Mouse (Mus musculus) liver, embryonic 16.5 days (tissue): ENCODE data around the gene Tut4. TPM values are rescaled to one million over a fixed set of nuclear protein-coding genes. Genes with fewer than 3 reads are reported as not detected.

Experiments
- ATAC-seq: fragments of 200-750 bp; cut with Nextera tagmentation; 2 replicates; pipeline ENCODE4 v1.8.0; 2017; ENCODE audit warnings: low read depth, mild to moderate bottlenecking, moderate number of reproducible peaks, moderate library complexity
- H3K27ac ChIP-seq: fragments of 300-500 bp; sonication (generic); 2 replicates; pipeline ENCODE4 v1.5.1; 2014; ENCODE audit warnings: mild to moderate bottlenecking, low read length
- H3K27me3 ChIP-seq: fragments of 300-500 bp; sonication (generic); 2 replicates; pipeline ENCODE4 v1.6.1; 2014; ENCODE audit warnings: low read depth, low read length, mixed read lengths; ENCODE audit not compliant: control insufficient read depth, insufficient read depth
- H3K36me3 ChIP-seq: fragments of 300-500 bp; sonication (generic); 2 replicates; pipeline ENCODE4 v1.6.1; 2014; ENCODE audit warnings: mild to moderate bottlenecking; ENCODE audit not compliant: control insufficient read depth, insufficient read depth
- H3K4me1 ChIP-seq: fragments of 300-500 bp; sonication (generic); 2 replicates; pipeline ENCODE4 v1.6.1; 2014; ENCODE audit warnings: low read depth, low read length, mixed read lengths; ENCODE audit not compliant: control insufficient read depth
- H3K4me2 ChIP-seq: fragments of 300-500 bp; sonication (generic); 2 replicates; pipeline ENCODE4 v1.6.1; 2014; ENCODE audit warnings: low read depth, low read length, mixed read lengths
- H3K4me3 ChIP-seq: fragments of 300-500 bp; sonication (generic); 2 replicates; pipeline ENCODE4 v1.5.1; 2014; ENCODE audit warnings: low read depth, mild to moderate bottlenecking, low read length
- H3K9ac ChIP-seq: fragments of 300-500 bp; sonication (generic); 2 replicates; pipeline ENCODE4 v1.6.1; 2014; ENCODE audit warnings: low read depth, low read length
- H3K9me3 ChIP-seq: fragments of 300-500 bp; sonication (generic); replicated peaks from 2 replicates; pipeline ENCODE4 v1.6.1; 2016; ENCODE audit warnings: low read length; ENCODE audit not compliant: control insufficient read depth
- WGBS: fragments of 180-500 bp; shearing (Covaris S2); extraction: QIAGEN DNeasy Blood & Tissue Kit; methylation state at CpG from one replicate; pipeline ENCODE4 v1.1.7; 2014; ENCODE audit not compliant: insufficient replicate concordance; 5-methylcytosine and 5-hydroxymethylcytosine counted together
- polyA plus RNA-seq: library from polyadenylated mRNA; unstranded; fragments of >200 nt; fragmentation: Nextera tagmentation; extraction: Ambion mirVana; gene quantifications from 2 replicates; pipeline ENCODE4 v1.2.1, GENCODE M21; 2015

The Tut4 gene
- polyA plus RNA-seq, 1 experiment from 2014 or later = 17.9 TPM

- Histone ChIP-seq H3K4me2 (no peak overlapping the region), H3K27ac (no peak overlapping the region), H3K36me3 (no peaks in the 10 kb centered on the region), H3K27me3 (peaks cover 9% of the 10 kb centered on the region), H3K9ac (no peak overlapping the region), H3K4me1 (no peaks in the 10 kb centered on the region; the same call in 1 of the 2 replicates), H3K9me3 (no peaks in the 10 kb centered on the region), H3K4me3 (no peak overlapping the region)
- ATAC-seq = no peak
- 75% methylated on average over 3 of the region's 3 CpGs for WGBS
These were observed 24.4 kb upstream of the Tut4 start for GRCm38 (mm10) chr4:108434781-108435180.

GRCm38 (mm10) chr4:108435646-108436045 lies 23.6 kb upstream of the Tut4 start:
- no peak overlapping the region for H3K4me3 ChIP-seq
- H3K4me1 ChIP-seq = no peaks in the 10 kb centered on the region; the same call in 1 of the 2 replicates
- 43% methylated on average over 3 of the region's 3 CpGs for WGBS
- no peak overlapping the region for H3K4me2 ChIP-seq
- H3K36me3 ChIP-seq = no peaks in the 10 kb centered on the region
- no peak overlapping the region for H3K9ac ChIP-seq
- no peaks in the 10 kb centered on the region for H3K9me3 ChIP-seq
- peak; percentile 83 for ATAC-seq
- H3K27ac ChIP-seq = peak overlapping the region; percentile 56; the same call in 1 of the 2 replicates
- peaks cover 9% of the 10 kb centered on the region for H3K27me3 ChIP-seq

GRCm38 (mm10) chr4:108436225-108436624 lies 23.0 kb upstream of the Tut4 start:
- H3K36me3 ChIP-seq = no peaks in the 10 kb centered on the region
- peaks cover 7% of the 10 kb centered on the region for H3K27me3 ChIP-seq
- H3K9ac ChIP-seq = no peak overlapping the region
- H3K27ac ChIP-seq = peak overlapping the region; percentile 56
- ATAC-seq = peak; percentile 65
- WGBS = 53% methylated on average over 1 of the region's 1 CpGs
- H3K4me2 ChIP-seq = no peak overlapping the region
- no peaks in the 10 kb centered on the region for H3K9me3 ChIP-seq
- H3K4me3 ChIP-seq = no peak overlapping the region
- H3K4me1 ChIP-seq = no peaks in the 10 kb centered on the region; the same call in 1 of the 2 replicates

DNA sequence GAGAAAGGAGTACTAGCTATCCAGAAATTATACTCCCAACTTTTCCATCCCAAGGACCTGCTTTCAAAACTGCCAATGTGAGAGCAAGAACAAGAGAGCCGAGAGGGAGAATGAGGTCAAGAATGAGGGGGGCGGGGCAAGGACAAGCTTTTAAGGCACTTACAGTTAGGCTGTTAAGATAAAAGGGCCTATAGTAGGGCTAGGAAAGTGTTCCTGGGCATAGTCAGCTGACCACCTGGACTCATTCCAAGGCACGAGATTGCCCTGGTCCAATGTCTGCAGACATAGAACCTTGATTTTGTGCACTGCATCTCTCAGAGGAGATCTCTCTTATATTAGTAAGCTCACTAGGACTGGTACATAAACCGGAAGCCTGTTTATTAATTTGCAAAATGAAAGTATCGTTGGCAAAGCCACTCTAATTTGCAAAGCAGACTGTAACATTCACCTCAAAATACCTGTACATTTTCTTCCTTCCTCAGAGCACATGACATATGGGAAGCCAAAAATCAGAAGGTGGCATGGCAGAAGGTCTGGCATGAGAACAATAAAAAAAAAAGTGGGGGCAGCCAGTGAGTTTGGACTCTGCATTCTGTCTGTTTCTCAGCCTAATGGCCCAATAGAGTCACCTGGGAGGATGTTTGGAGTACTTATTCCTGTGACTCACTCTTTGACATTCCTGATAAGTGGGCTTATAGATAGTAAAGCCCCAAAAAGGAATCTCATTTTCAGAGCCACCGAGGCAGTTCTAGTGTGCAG lies 21.0 kb upstream of the Tut4 start:
- no peak for ATAC-seq
- H3K4me2 ChIP-seq = no peak overlapping the region
- 51% methylated on average over 6 of the region's 6 CpGs for WGBS

DNA sequence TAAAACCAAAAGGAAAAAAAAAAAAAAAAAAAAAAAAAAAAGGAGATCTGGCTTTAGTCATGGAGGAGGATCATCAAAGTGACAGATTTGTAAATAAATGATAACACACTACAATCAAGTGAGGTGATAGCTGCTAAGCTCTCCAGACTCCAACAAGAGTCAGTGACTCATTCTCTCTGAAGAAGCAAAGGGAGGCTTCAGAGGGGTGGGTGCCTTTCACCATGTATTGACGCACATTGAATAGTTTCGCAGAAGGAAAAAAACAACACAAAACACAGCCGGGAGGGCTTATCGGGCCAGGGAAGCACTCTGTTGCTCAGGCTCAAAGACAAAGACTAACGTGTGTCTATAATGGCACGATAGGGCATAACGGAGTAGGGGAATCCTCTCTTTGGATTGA lies 11.1 kb upstream of the Tut4 start:
- Histone ChIP-seq H3K4me2 (no peak overlapping the region), H3K4me3 (no peak overlapping the region), H3K9ac (no peak overlapping the region)

More for the DNA sequence above, 21.0 kb upstream of the Tut4 start:
- H3K4me3 ChIP-seq = no peak overlapping the region
- H3K9ac ChIP-seq = no peak overlapping the region
- no peaks in the 10 kb centered on the region for H3K27me3 ChIP-seq
- H3K36me3 ChIP-seq = no peaks in the 10 kb centered on the region
- no peak overlapping the region for H3K27ac ChIP-seq
- no peaks in the 10 kb centered on the region for H3K9me3 ChIP-seq
- no peaks in the 10 kb centered on the region; the same call in 1 of the 2 replicates for H3K4me1 ChIP-seq

DNA sequence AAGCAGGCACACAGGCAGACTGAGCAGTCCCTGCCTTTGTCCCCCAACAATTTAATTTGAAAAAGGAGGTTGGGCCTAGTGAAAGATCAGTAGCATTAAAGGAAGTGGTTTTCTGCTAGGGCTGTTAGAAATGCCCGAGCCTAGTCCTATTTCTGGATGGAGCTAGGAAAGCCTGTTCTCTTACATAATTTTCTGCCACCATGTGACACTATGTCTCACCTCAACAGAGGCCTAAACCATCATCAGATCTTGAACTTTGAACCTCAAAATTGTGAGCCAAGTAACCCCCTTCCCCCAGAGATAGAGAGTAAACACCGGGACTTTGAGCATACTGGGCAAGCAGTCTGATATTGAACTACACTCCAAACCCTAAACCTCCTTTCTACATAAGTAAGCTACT lies 3.2 kb upstream of the Tut4 start:
- peak; percentile 17; the same call in 1 of the 2 replicates for ATAC-seq
- no peak overlapping the region for H3K4me2 ChIP-seq
- H3K36me3 ChIP-seq = no peaks in the 10 kb centered on the region
- no peak overlapping the region for H3K4me3 ChIP-seq
- no peaks in the 10 kb centered on the region for H3K9me3 ChIP-seq
- H3K4me1 ChIP-seq = peaks cover 18% of the 10 kb centered on the region
- peak overlapping the region; percentile 67 for H3K27ac ChIP-seq
- 38% methylated on average over 2 of the region's 2 CpGs for WGBS
- H3K9ac ChIP-seq = no peak overlapping the region
- H3K27me3 ChIP-seq = no peaks in the 10 kb centered on the region

More for the DNA sequence above, 11.1 kb upstream of the Tut4 start:
- Histone ChIP-seq H3K4me1 (no peaks in the 10 kb centered on the region; the same call in 1 of the 2 replicates), H3K9me3 (no peaks in the 10 kb centered on the region), H3K27me3 (peaks cover 3% of the 10 kb centered on the region; the same call in 1 of the 2 replicates), H3K36me3 (no peaks in the 10 kb centered on the region), H3K27ac (no peak overlapping the region)
- ATAC-seq = no peak
- WGBS = 51% methylated on average over 7 of the region's 7 CpGs

- Histone ChIP-seq H3K4me3 (peak overlapping the region; percentile 2; the same call in 1 of the 2 replicates), H3K9me3 (no peaks in the 10 kb centered on the region), H3K27me3 (no peaks in the 10 kb centered on the region), H3K36me3 (no peaks in the 10 kb centered on the region; the same call in 1 of the 2 replicates), H3K4me1 (peaks cover 18% of the 10 kb centered on the region), H3K27ac (peak overlapping the region; percentile 51), H3K9ac (no peak overlapping the region), H3K4me2 (peak overlapping the region; percentile 82)
- WGBS = 4% methylated on average over 5 of the region's 5 CpGs
- no peak for ATAC-seq
These were observed 955 bp upstream of the Tut4 start for GRCm38 (mm10) chr4:108458201-108458741.

- Histone ChIP-seq H3K36me3 (no peaks in the 10 kb centered on the region; the same call in 1 of the 2 replicates), H3K4me1 (peaks cover 18% of the 10 kb centered on the region), H3K4me2 (peak overlapping the region; percentile 82), H3K4me3 (peak overlapping the region; percentile 81), H3K9me3 (no peaks in the 10 kb centered on the region), H3K27ac (peak overlapping the region; percentile 94), H3K9ac (peak overlapping the region; percentile 88), H3K27me3 (no peaks in the 10 kb centered on the region)
- under 1% methylated on average over 58 of the region's 59 CpGs for WGBS
- peak; percentile 56 for ATAC-seq
These were observed 1.1 kb downstream of the Tut4 start for GRCm38 (mm10) chr4:108460156-108460923.
